Mouse (Mus musculus) adipose tissue, adult 10 weeks (tissue): ENCODE data around the gene Cmbl. TPM values are rescaled to one million over a fixed set of nuclear protein-coding genes. Genes with fewer than 3 reads are reported as not detected.

Experiments
- polyA plus RNA-seq: library from polyadenylated mRNA; stranded (reverse); fragments of 350-450 nt; fragmentation: Illumina TruSeq; extraction: RNeasy Lipid Tissue Mini Kit (QIAGEN cat#74804); gene quantifications from one replicate; pipeline ENCODE4 v1.2.3, GENCODE M21; 2014; ENCODE audit warnings: low read depth, low replicate concordance

Cmbl gene
- polyA plus RNA-seq = 70.0 TPM

DNA sequence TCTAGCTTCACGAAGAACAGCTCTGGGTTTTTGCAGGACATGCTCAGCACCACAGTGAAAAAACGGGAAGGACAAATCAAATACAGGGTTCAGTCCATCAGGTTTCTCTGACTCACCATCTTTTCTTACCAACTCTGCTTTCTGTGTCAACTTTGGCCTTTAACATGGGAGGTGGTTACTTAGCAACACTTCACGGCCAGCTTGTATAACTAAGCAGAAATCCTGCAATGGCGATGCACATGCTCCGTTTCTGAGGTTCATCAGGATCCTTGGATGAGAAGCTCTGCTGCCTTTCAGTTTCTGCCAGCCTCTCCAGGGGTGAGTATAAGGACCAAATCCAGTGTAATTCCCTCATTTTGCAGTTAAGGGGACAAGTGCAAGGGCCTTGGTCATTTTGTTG lies at the start of gene Cmbl:
Gene Cmbl, plus strand, starts transcription at position 206 of the 400 bp plus-strand sequence.

GRCm38 (mm10) chr15:31530659-31531445 lies 34.3 kb upstream of the Cmbl start, which contains the start of gene March6:
Gene March6, minus strand, starts transcription at chr15:31531053.

GRCm38 (mm10) chr15:31601646-31602374 lies 36.6 kb downstream of the Cmbl start, which contains the start of the genes Cct5 and Fam173b:
Gene Cct5, minus strand, starts transcription at chr15:31601804.
Gene Fam173b, plus strand, starts transcription at chr15:31601852.

Other genes with a start within 250 kb of the Cmbl start
- gene Ankrd33b, start 197.7 kb upstream of the Cmbl start, polyA plus RNA-seq = 1.0 TPM
- 32.8 TPM for gene Ropn1l, start 111.7 kb upstream of the Cmbl start, polyA plus RNA-seq
- 32.3 TPM for gene March6, start 34.3 kb upstream of the Cmbl start, polyA plus RNA-seq
- 145 TPM for gene Cct5, start 36.4 kb downstream of the Cmbl start, polyA plus RNA-seq
- gene Fam173b, start 36.5 kb downstream of the Cmbl start, polyA plus RNA-seq = 17.8 TPM